Mouse (Mus musculus) lung, adult 2 months (tissue): Measurements from ENCODE around the gene Cpz. TPM values are rescaled to one million over a fixed set of nuclear protein-coding genes. Genes with fewer than 3 reads are reported as not detected.

Experiments
- DNase-seq: peaks from one replicate; pipeline ENCODE4 v3.0.0; 2022
- H3K4me1 ChIP-seq: fragments of 200-500 bp; 2 replicates; pipeline ENCODE4 v1.6.1; 2011; ENCODE audit warnings: low read length; ENCODE audit not compliant: control insufficient read depth, insufficient read depth
- H3K4me3 ChIP-seq: fragments of 200-500 bp; replicated peaks from 2 replicates; pipeline ENCODE3; 2011; ENCODE audit warnings: low read depth, mild to moderate bottlenecking, control low read depth, low read length; ENCODE audit errors: extremely low read depth
- CTCF ChIP-seq: fragments of 200-500 bp; IDR thresholded peaks from 2 replicates; pipeline ENCODE4 v1.5.1; 2011; ENCODE audit warnings: mild to moderate bottlenecking, low read length, control low read depth; ENCODE audit not compliant: insufficient read depth
- POLR2A ChIP-seq: fragments of 200-500 bp; IDR thresholded peaks from 2 replicates; pipeline ENCODE4 v1.6.1; 2011; ENCODE audit warnings: low read depth, mild to moderate bottlenecking, control low read depth, low read length, borderline replicate concordance; ENCODE audit errors: extremely low read depth
- WGBS: fragments of 180-500 bp; shearing (Covaris S2); methylation state at CpG from one replicate; pipeline ENCODE4 v1.1.7; 2018; 5-methylcytosine and 5-hydroxymethylcytosine counted together
- polyA plus RNA-seq: library from polyadenylated mRNA; depleted of rRNA; stranded (reverse); fragments of >200 nt; gene quantifications from 2 replicates; pipeline ENCODE4 v1.2.3, GENCODE M21; 2012

The Cpz gene
- polyA plus RNA-seq, 1 experiment, result 6.0 TPM

GRCm38 (mm10) chr5:35556393-35556792 lies 30.9 kb upstream of the Cpz start:
- Histone ChIP-seq H3K4me3 (no peak overlapping the region), H3K4me1 (0 out of 2 replicates have a peak, but pooled peaks cover 4% of the 10 kb centered on the region)
- TF ChIP-seq POLR2A (no peak), CTCF (no peak)
- 85% methylated on average over 7 of the region's 7 CpGs for WGBS
- no peak for DNase-seq

- H3K4me1 ChIP-seq, result 0 out of 2 replicates have a peak, but pooled peaks cover 4% of the 10 kb centered on the region
- DNase-seq, result no peak
Observed at GRCm38 (mm10) chr5:35552838-35553539, 27.5 kb upstream of the Cpz start.

GRCm38 (mm10) chr5:35551855-35552837 lies 26.6 kb upstream of the Cpz start:
- TF ChIP-seq CTCF, result no peak
- no peak for TF ChIP-seq POLR2A
- H3K4me3 ChIP-seq, result no peak overlapping the region
- DNase-seq, result no peak
- H3K4me1 ChIP-seq, result 0 out of 2 replicates have a peak, but pooled peaks cover 4% of the 10 kb centered on the region
- WGBS, result 29% methylated on average over 7 of the region's 7 CpGs

More at GRCm38 (mm10) chr5:35552838-35553539, 27.5 kb upstream of the Cpz start:
- no peak for TF ChIP-seq CTCF
- no peak for TF ChIP-seq POLR2A
- H3K4me3 ChIP-seq, result no peak overlapping the region
- WGBS, result 74% methylated on average over 4 of the region's 4 CpGs

GRCm38 (mm10) chr5:35546127-35546526 lies 20.6 kb upstream of the Cpz start:
- Histone ChIP-seq H3K4me1 (no peaks in the 10 kb centered on the region), H3K4me3 (no peak overlapping the region)
- DNase-seq, result no peak
- TF ChIP-seq POLR2A, result no peak
- TF ChIP-seq CTCF, result no peak

GRCm38 (mm10) chr5:35541059-35541790 lies 15.7 kb upstream of the Cpz start:
- TF ChIP-seq CTCF (no peak), POLR2A (no peak)
- Histone ChIP-seq H3K4me3 (no peak overlapping the region), H3K4me1 (no peaks in the 10 kb centered on the region)
- 64% methylated on average over 4 of the region's 4 CpGs for WGBS
- no peak for DNase-seq

GRCm38 (mm10) chr5:35540555-35540954 lies 15.1 kb upstream of the Cpz start:
- H3K4me1 ChIP-seq, result no peaks in the 10 kb centered on the region
- DNase-seq, result no peak
- no peak overlapping the region for H3K4me3 ChIP-seq
- WGBS, result 47% methylated on average over 5 of the region's 5 CpGs
- TF ChIP-seq POLR2A (no peak), CTCF (no peak)

- 61% methylated on average over 4 of the region's 4 CpGs for WGBS
- H3K4me3 ChIP-seq, result no peak overlapping the region
Observed at GRCm38 (mm10) chr5:35539576-35539975, 14.1 kb upstream of the Cpz start.

GRCm38 (mm10) chr5:35538022-35538421 lies 12.5 kb upstream of the Cpz start:
- DNase-seq, result no peak
- Histone ChIP-seq H3K4me3 (no peak overlapping the region), H3K4me1 (no peaks in the 10 kb centered on the region)
- no peak for TF ChIP-seq CTCF
- no peak for TF ChIP-seq POLR2A
- WGBS, result 69% methylated on average over 3 of the region's 3 CpGs

More at GRCm38 (mm10) chr5:35539576-35539975, 14.1 kb upstream of the Cpz start:
- no peak for DNase-seq
- TF ChIP-seq POLR2A (no peak), CTCF (no peak)
- H3K4me1 ChIP-seq, result no peaks in the 10 kb centered on the region

GRCm38 (mm10) chr5:35537474-35537873 lies 12.0 kb upstream of the Cpz start:
- 50% methylated on average over 1 of the region's 1 CpGs for whole genome bisulfite sequencing
- TF ChIP-seq CTCF (no peak), POLR2A (no peak)
- no peak for DNase-seq

More at GRCm38 (mm10) chr5:35537474-35537873, 12.0 kb upstream of the Cpz start:
- no peak overlapping the region for H3K4me3 ChIP-seq
- no peaks in the 10 kb centered on the region for H3K4me1 ChIP-seq
